Mouse (Mus musculus): ENCODE measurements around the gene Ubqln1. TPM values are rescaled to one million over a fixed set of nuclear protein-coding genes. Genes with fewer than 3 reads are reported as not detected.
A peak's percentile ranks its signal among the peaks of the same experiment; 100 is the strongest.

Ubqln1 gene
- polyA plus RNA-seq (2015; fragmentation: Nextera tagmentation; extraction: Ambion mirVana): 139 and 146 TPM in 2 replicates

GRCm38 (mm10) chr13:58215592-58216341, at the start of gene Ubqln1:
TSS of gene Ubqln1 (minus strand) at chr13:58215653.
- Histone ChIP-seq H3K27ac (peak within 1 kb of the TSS; percentile 92), H3K9ac (peak within 1 kb of the TSS; percentile 78), H3K36me3 (replicated peaks) (no peaks in the 10 kb centered on the region), H3K4me3 (peak within 1 kb of the TSS; percentile 76), H3K27me3 (replicated peaks) (no peaks in the 10 kb centered on the region), H3K4me2 (peak within 1 kb of the TSS; percentile 66), H3K4me1 (peaks cover 37% of the 10 kb centered on the region), H3K9me3 (no peaks in the 10 kb centered on the region)
- peak; percentile 95 for ATAC-seq (replicated peaks)
- WGBS: 3% methylated on average over 61 of the region's 62 CpGs

- no peak overlapping the region for H3K9ac ChIP-seq
- no peaks in the 10 kb centered on the region for H3K9me3 ChIP-seq
- H3K4me2 ChIP-seq: no peak overlapping the region
- H3K27me3 ChIP-seq (replicated peaks): no peaks in the 10 kb centered on the region
- no peaks in the 10 kb centered on the region for H3K4me1 ChIP-seq
- H3K36me3 ChIP-seq (replicated peaks): no peaks in the 10 kb centered on the region; the same call in 1 of the 2 replicates
- no peak for ATAC-seq (replicated peaks)
- WGBS: 87% methylated on average over 8 of the region's 8 CpGs
- no peak overlapping the region for H3K27ac ChIP-seq
- H3K4me3 ChIP-seq: no peak overlapping the region
Measured at GRCm38 (mm10) chr13:58263546-58263945, 48.1 kb upstream of the Ubqln1 start.

- ATAC-seq (replicated peaks): no peak
- 84% methylated on average over 4 of the region's 4 CpGs for WGBS
Measured at GRCm38 (mm10) chr13:58261674-58262073, 46.2 kb upstream of the Ubqln1 start.

DNA sequence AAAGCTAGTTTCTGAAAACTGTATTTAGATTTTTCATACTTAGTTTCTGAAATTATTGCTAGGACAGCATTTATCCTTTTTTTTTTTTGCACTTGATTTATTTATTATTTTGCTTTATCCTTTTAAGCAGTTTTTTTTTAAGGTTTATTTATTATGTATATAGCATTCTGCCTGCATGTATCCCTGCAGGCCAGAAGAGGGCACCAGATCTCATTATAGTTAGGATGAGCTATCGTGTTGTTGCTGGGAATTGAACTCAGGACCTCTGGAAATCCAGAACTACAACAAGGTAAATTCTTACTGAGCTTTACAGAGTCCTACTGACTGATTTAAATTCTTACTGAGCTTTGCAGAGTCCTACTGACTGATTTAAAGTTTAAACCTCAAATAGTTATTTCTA, 37.8 kb upstream of the Ubqln1 start:
- Histone ChIP-seq H3K27me3 (replicated peaks) (no peaks in the 10 kb centered on the region), H3K36me3 (replicated peaks) (peaks cover 15% of the 10 kb centered on the region; the same call in 1 of the 2 replicates), H3K27ac (no peak overlapping the region), H3K9me3 (no peaks in the 10 kb centered on the region), H3K4me1 (no peaks in the 10 kb centered on the region), H3K4me2 (no peak overlapping the region), H3K9ac (no peak overlapping the region), H3K4me3 (no peak overlapping the region)
- no peak for ATAC-seq (replicated peaks)
- WGBS: 89% methylated on average over 1 of the region's 1 CpGs

More at GRCm38 (mm10) chr13:58261674-58262073, 46.2 kb upstream of the Ubqln1 start:
- no peaks in the 10 kb centered on the region for H3K27me3 ChIP-seq (replicated peaks)
- no peaks in the 10 kb centered on the region; the same call in 1 of the 2 replicates for H3K36me3 ChIP-seq (replicated peaks)
- H3K27ac ChIP-seq: no peak overlapping the region
- no peaks in the 10 kb centered on the region for H3K9me3 ChIP-seq
- H3K9ac ChIP-seq: no peak overlapping the region
- no peaks in the 10 kb centered on the region for H3K4me1 ChIP-seq
- no peak overlapping the region for H3K4me3 ChIP-seq
- H3K4me2 ChIP-seq: no peak overlapping the region

GRCm38 (mm10) chr13:58248957-58249356, 33.5 kb upstream of the Ubqln1 start:
- Histone ChIP-seq H3K4me3 (no peak overlapping the region), H3K9me3 (no peaks in the 10 kb centered on the region), H3K4me1 (no peaks in the 10 kb centered on the region), H3K36me3 (replicated peaks) (peaks cover 10% of the 10 kb centered on the region; the same call in 1 of the 2 replicates), H3K27me3 (replicated peaks) (no peaks in the 10 kb centered on the region), H3K4me2 (no peak overlapping the region), H3K27ac (no peak overlapping the region), H3K9ac (no peak overlapping the region)
- 95% methylated on average over 5 of the region's 5 CpGs for WGBS
- ATAC-seq (replicated peaks): no peak

- Histone ChIP-seq H3K36me3 (replicated peaks) (0 out of 2 replicates have a peak, but pooled peaks cover 3% of the 10 kb centered on the region), H3K9me3 (no peaks in the 10 kb centered on the region), H3K9ac (no peak overlapping the region), H3K4me2 (no peak overlapping the region), H3K27me3 (replicated peaks) (no peaks in the 10 kb centered on the region), H3K4me1 (no peaks in the 10 kb centered on the region), H3K4me3 (no peak overlapping the region), H3K27ac (no peak overlapping the region)
- 90% methylated on average over 7 of the region's 7 CpGs for WGBS
- no peak for ATAC-seq (replicated peaks)
Measured at GRCm38 (mm10) chr13:58236536-58236935, 21.1 kb upstream of the Ubqln1 start.

GRCm38 (mm10) chr13:58232611-58233010, 17.2 kb upstream of the Ubqln1 start:
- no peaks in the 10 kb centered on the region for H3K4me1 ChIP-seq
- WGBS: 47% methylated on average over 5 of the region's 5 CpGs
- no peak overlapping the region for H3K9ac ChIP-seq
- H3K36me3 ChIP-seq (replicated peaks): no peaks in the 10 kb centered on the region
- no peaks in the 10 kb centered on the region for H3K27me3 ChIP-seq (replicated peaks)
- no peak overlapping the region for H3K4me3 ChIP-seq
- no peak for ATAC-seq (replicated peaks)
- no peaks in the 10 kb centered on the region for H3K9me3 ChIP-seq
- no peak overlapping the region for H3K4me2 ChIP-seq
- no peak overlapping the region for H3K27ac ChIP-seq

DNA sequence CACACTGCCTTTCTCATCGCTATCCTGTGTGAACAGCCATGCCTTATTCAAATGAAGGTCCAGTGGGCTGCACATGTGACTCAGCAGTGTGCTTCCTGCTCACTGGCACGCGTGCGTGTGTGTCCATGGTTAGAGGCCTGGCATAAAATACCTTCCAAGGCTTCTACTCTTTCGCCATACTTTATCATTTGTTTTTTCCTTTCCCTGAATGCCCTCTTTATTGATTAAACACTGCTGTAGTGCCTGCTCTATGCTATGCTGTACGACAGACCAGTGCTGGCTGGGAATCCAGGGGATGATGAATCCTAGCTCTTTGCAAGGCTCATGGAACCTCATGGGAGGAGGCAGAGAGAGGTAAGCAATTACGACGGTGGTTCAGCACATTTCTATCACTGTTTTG, 16.6 kb upstream of the Ubqln1 start:
- no peak for ATAC-seq (replicated peaks)
- Histone ChIP-seq H3K36me3 (replicated peaks) (no peaks in the 10 kb centered on the region), H3K4me1 (no peaks in the 10 kb centered on the region), H3K27me3 (replicated peaks) (no peaks in the 10 kb centered on the region), H3K9ac (no peak overlapping the region), H3K9me3 (no peaks in the 10 kb centered on the region), H3K4me2 (no peak overlapping the region), H3K27ac (no peak overlapping the region), H3K4me3 (no peak overlapping the region)
- WGBS: 92% methylated on average over 8 of the region's 8 CpGs

- WGBS: 89% methylated on average over 2 of the region's 2 CpGs
- Histone ChIP-seq H3K4me3 (no peak overlapping the region), H3K9ac (no peak overlapping the region), H3K9me3 (no peaks in the 10 kb centered on the region), H3K4me2 (no peak overlapping the region), H3K27me3 (replicated peaks) (no peaks in the 10 kb centered on the region), H3K4me1 (no peaks in the 10 kb centered on the region), H3K27ac (no peak overlapping the region), H3K36me3 (replicated peaks) (no peaks in the 10 kb centered on the region)
- no peak for ATAC-seq (replicated peaks)
Measured at GRCm38 (mm10) chr13:58228624-58229023, 13.2 kb upstream of the Ubqln1 start.

- WGBS: 52% methylated on average over 8 of the region's 8 CpGs
- no peak overlapping the region for H3K9ac ChIP-seq
- H3K4me3 ChIP-seq: no peak overlapping the region
- H3K27me3 ChIP-seq (replicated peaks): no peaks in the 10 kb centered on the region
- no peak overlapping the region for H3K27ac ChIP-seq
- no peaks in the 10 kb centered on the region for H3K36me3 ChIP-seq (replicated peaks)
- ATAC-seq (replicated peaks): no peak
- no peaks in the 10 kb centered on the region for H3K4me1 ChIP-seq
- no peaks in the 10 kb centered on the region for H3K9me3 ChIP-seq
- no peak overlapping the region for H3K4me2 ChIP-seq
Measured at GRCm38 (mm10) chr13:58225694-58226093, 10.2 kb upstream of the Ubqln1 start.

DNA sequence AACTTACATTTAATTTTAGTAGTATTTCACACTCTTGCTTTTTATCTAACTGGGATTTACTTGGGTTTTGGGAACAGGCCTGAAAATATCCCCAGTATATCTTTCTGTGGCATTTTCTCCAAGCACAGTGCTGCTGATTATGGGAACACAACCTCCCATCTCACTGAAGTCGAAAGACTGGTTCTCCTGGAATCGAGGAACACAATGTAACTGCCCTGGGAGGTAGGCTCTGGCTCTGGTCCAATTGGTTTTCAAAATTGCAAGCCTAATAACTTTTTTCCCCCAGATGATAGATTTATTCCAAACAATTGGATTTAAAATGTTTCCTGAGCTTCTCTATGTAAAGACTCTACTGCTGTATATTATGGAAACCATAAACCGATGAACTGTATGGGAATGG, 4.8 kb upstream of the Ubqln1 start:
- no peak overlapping the region for H3K4me3 ChIP-seq
- H3K4me1 ChIP-seq: peaks cover 8% of the 10 kb centered on the region
- WGBS: 88% methylated on average over 3 of the region's 3 CpGs
- no peaks in the 10 kb centered on the region for H3K27me3 ChIP-seq (replicated peaks)
- H3K36me3 ChIP-seq (replicated peaks): no peaks in the 10 kb centered on the region
- H3K27ac ChIP-seq: no peak overlapping the region
- H3K9me3 ChIP-seq: no peaks in the 10 kb centered on the region
- H3K4me2 ChIP-seq: no peak overlapping the region
- no peak overlapping the region for H3K9ac ChIP-seq
- no peak for ATAC-seq (replicated peaks)

GRCm38 (mm10) chr13:58217536-58217935, 2.1 kb upstream of the Ubqln1 start:
- Histone ChIP-seq H3K36me3 (replicated peaks) (no peaks in the 10 kb centered on the region), H3K27ac (no peak overlapping the region), H3K4me2 (no peak overlapping the region), H3K27me3 (replicated peaks) (no peaks in the 10 kb centered on the region), H3K9me3 (no peaks in the 10 kb centered on the region), H3K9ac (no peak overlapping the region), H3K4me3 (no peak overlapping the region), H3K4me1 (peaks cover 27% of the 10 kb centered on the region)
- no peak for ATAC-seq (replicated peaks)
- 95% methylated on average over 2 of the region's 2 CpGs for WGBS

- Histone ChIP-seq H3K4me3 (peak overlapping the region; percentile 76), H3K27me3 (replicated peaks) (no peaks in the 10 kb centered on the region), H3K4me1 (peaks cover 34% of the 10 kb centered on the region), H3K36me3 (replicated peaks) (no peaks in the 10 kb centered on the region), H3K27ac (peak overlapping the region; percentile 92), H3K4me2 (peak overlapping the region; percentile 66), H3K9me3 (no peaks in the 10 kb centered on the region), H3K9ac (peak overlapping the region; percentile 78; the same call in 1 of the 2 replicates)
- 92% methylated on average over 9 of the region's 9 CpGs for WGBS
- 0 out of 2 replicates have a peak, but pooled peaks have one; percentile 7 for ATAC-seq (replicated peaks)
Measured at GRCm38 (mm10) chr13:58216395-58216794, 942 bp upstream of the Ubqln1 start.

Measured in midbrain, embryonic 15.5 days (tissue).